Mouse (Mus musculus): ENCODE data around the gene Dync1li1. TPM values are rescaled to one million over a fixed set of nuclear protein-coding genes. Genes with fewer than 3 reads are reported as not detected.

The Dync1li1 gene
- polyA plus RNA-seq, 1 experiment, result 64.9 TPM

DNA sequence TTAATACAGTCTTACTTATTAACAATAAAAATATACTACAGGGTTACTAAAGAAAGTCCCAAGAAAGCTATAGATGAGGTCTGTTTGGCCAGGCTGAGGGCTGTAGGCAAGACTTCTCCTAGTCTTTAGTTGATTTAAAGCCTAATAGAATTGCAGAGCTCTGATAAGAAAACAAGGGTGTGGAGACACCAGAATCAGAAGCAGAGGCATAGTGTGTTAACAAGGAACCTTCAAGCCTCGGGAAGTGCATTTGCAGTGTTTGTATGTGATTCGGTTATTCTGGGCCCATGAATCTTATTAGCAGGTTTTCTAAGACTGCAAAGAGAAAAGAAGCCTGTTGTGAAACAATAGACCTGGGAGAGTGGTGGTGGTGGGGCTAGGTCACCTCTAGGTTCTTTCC is 44.6 kb downstream of the Dync1li1 start:
- Histone ChIP-seq H3K27me3 (ENCODE audit: control insufficient read depth, insufficient read depth, low read length) (no peaks in the 10 kb centered on the region), H3K27ac (ENCODE audit: insufficient read depth, low read length) (no peak overlapping the region), H3K4me3 (replicated peaks; ENCODE audit: insufficient read depth, low read depth, low read length) (no peak overlapping the region), H3K4me1 (ENCODE audit: control insufficient read depth, insufficient read depth, low read length) (peaks cover 6% of the 10 kb centered on the region)
- no peak for DNase-seq
- TF ChIP-seq CTCF (IDR thresholded peaks at IDR 0.05; ENCODE audit: borderline replicate concordance, insufficient read depth, low read depth, low read length) (no peak), POLR2A (IDR thresholded peaks at IDR 0.05; ENCODE audit: borderline replicate concordance, insufficient read depth, low read length) (no peak)
- WGBS, result 93% methylated on average over 2 of the region's 2 CpGs

- TF ChIP-seq POLR2A (IDR thresholded peaks at IDR 0.05; ENCODE audit: borderline replicate concordance, insufficient read depth, low read length) (no peak), CTCF (IDR thresholded peaks at IDR 0.05; ENCODE audit: borderline replicate concordance, insufficient read depth, low read depth, low read length) (no peak)
- WGBS, result 66% methylated on average over 11 of the region's 11 CpGs
- DNase-seq, result no peak
- Histone ChIP-seq H3K4me3 (replicated peaks; ENCODE audit: insufficient read depth, low read depth, low read length) (no peak overlapping the region), H3K27me3 (ENCODE audit: control insufficient read depth, insufficient read depth, low read length) (no peaks in the 10 kb centered on the region), H3K4me1 (ENCODE audit: control insufficient read depth, insufficient read depth, low read length) (peaks cover 6% of the 10 kb centered on the region), H3K27ac (ENCODE audit: insufficient read depth, low read length) (no peak overlapping the region)
Measured at GRCm38 (mm10) chr9:114736442-114736841, 47.9 kb downstream of the Dync1li1 start.

DNA sequence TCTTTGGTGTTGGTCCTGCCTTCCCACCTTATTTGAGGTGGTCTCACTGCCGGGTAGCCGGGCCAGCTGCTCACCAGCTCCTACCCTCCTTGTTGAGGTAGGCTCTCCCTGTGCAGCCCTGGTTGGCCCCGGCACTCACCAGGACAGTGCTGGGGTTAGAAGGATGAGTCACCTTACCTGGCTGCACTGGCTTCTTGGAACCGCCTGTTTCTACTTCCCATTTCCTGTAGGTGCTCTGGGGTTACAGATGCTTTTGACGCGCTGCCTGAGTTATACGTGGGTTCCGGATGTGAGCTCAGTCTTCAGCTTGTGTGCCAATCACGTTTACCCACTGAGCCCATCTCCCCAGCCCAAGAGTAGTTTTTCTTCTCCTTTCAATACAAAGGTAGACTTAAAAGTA is 51.7 kb downstream of the Dync1li1 start:
- TF ChIP-seq CTCF (IDR thresholded peaks at IDR 0.05; ENCODE audit: borderline replicate concordance, insufficient read depth, low read depth, low read length), result no peak
- no peak for TF ChIP-seq POLR2A (IDR thresholded peaks at IDR 0.05; ENCODE audit: borderline replicate concordance, insufficient read depth, low read length)
- H3K27ac ChIP-seq (ENCODE audit: insufficient read depth, low read length), result no peak overlapping the region
- WGBS, result 89% methylated on average over 9 of the region's 9 CpGs
- H3K4me3 ChIP-seq (replicated peaks; ENCODE audit: insufficient read depth, low read depth, low read length), result no peak overlapping the region
- no peak for DNase-seq
- no peaks in the 10 kb centered on the region for H3K4me1 ChIP-seq (ENCODE audit: control insufficient read depth, insufficient read depth, low read length)
- no peaks in the 10 kb centered on the region for H3K27me3 ChIP-seq (ENCODE audit: control insufficient read depth, insufficient read depth, low read length)

DNA sequence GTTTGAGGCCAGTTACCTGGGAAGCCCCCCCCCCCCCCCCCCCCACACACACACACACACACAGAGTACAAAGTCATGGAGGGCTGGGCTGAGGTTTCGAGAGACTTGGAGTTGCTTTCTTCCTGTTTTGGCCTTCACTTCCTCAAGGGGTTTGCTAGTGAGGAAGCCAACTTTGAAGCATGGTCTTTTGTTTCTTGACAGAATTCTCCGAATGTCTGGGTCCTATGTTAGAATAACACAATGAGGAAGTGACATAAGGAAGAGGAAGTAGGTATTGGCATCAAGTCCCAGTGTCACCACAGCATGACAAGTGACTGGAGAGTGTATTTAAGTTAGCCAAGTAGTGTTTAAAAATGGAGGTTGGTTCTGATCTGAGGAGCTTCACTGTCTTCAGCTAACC is 54.1 kb downstream of the Dync1li1 start:
- H3K4me1 ChIP-seq (ENCODE audit: control insufficient read depth, insufficient read depth, low read length), result no peaks in the 10 kb centered on the region
- H3K4me3 ChIP-seq (replicated peaks; ENCODE audit: insufficient read depth, low read depth, low read length), result no peak overlapping the region
- 81% methylated on average over 2 of the region's 2 CpGs for WGBS
- H3K27me3 ChIP-seq (ENCODE audit: control insufficient read depth, insufficient read depth, low read length), result no peaks in the 10 kb centered on the region
- H3K27ac ChIP-seq (ENCODE audit: insufficient read depth, low read length), result no peak overlapping the region
- no peak for DNase-seq
- TF ChIP-seq POLR2A (IDR thresholded peaks at IDR 0.05; ENCODE audit: borderline replicate concordance, insufficient read depth, low read length), result no peak
- no peak for TF ChIP-seq CTCF (IDR thresholded peaks at IDR 0.05; ENCODE audit: borderline replicate concordance, insufficient read depth, low read depth, low read length)

DNA sequence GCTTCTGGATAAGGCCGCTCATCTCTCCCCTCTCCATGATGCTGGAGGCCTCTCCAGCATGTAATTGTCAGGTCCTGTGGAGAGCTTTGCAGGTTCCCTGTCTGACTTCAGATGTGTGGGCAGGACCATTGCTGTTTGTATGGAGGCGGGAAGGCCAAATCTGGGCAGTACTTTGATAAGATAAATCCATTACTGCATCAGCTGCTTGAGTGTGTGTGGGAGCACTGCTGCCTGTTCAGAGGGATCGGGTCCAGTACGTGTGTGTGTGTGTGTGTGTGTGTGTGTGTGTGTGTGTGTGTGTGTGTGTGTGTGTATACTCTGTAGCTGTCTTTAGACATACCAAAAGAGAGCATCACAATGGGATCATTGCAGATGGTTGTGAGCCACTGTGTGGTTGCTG is 56.6 kb downstream of the Dync1li1 start:
- no peak for DNase-seq
- Histone ChIP-seq H3K27ac (ENCODE audit: insufficient read depth, low read length) (no peak overlapping the region), H3K4me1 (ENCODE audit: control insufficient read depth, insufficient read depth, low read length) (no peaks in the 10 kb centered on the region), H3K4me3 (replicated peaks; ENCODE audit: insufficient read depth, low read depth, low read length) (no peak overlapping the region), H3K27me3 (ENCODE audit: control insufficient read depth, insufficient read depth, low read length) (no peaks in the 10 kb centered on the region)
- 91% methylated on average over 4 of the region's 4 CpGs for WGBS
- TF ChIP-seq CTCF (IDR thresholded peaks at IDR 0.05; ENCODE audit: borderline replicate concordance, insufficient read depth, low read depth, low read length), result no peak
- TF ChIP-seq POLR2A (IDR thresholded peaks at IDR 0.05; ENCODE audit: borderline replicate concordance, insufficient read depth, low read length), result no peak

GRCm38 (mm10) chr9:114745654-114746053 is 57.1 kb downstream of the Dync1li1 start:
- no peaks in the 10 kb centered on the region for H3K27me3 ChIP-seq (ENCODE audit: control insufficient read depth, insufficient read depth, low read length)
- no peak for DNase-seq
- H3K4me1 ChIP-seq (ENCODE audit: control insufficient read depth, insufficient read depth, low read length), result no peaks in the 10 kb centered on the region
- H3K27ac ChIP-seq (ENCODE audit: insufficient read depth, low read length), result no peak overlapping the region
- TF ChIP-seq CTCF (IDR thresholded peaks at IDR 0.05; ENCODE audit: borderline replicate concordance, insufficient read depth, low read depth, low read length) (no peak), POLR2A (IDR thresholded peaks at IDR 0.05; ENCODE audit: borderline replicate concordance, insufficient read depth, low read length) (no peak)
- no peak overlapping the region for H3K4me3 ChIP-seq (replicated peaks; ENCODE audit: insufficient read depth, low read depth, low read length)
- WGBS, result 38% methylated on average over 4 of the region's 4 CpGs

- WGBS, result 59% methylated on average over 10 of the region's 10 CpGs
- no peak for TF ChIP-seq CTCF (IDR thresholded peaks at IDR 0.05; ENCODE audit: borderline replicate concordance, insufficient read depth, low read depth, low read length)
- no peak for TF ChIP-seq POLR2A (IDR thresholded peaks at IDR 0.05; ENCODE audit: borderline replicate concordance, insufficient read depth, low read length)
- Histone ChIP-seq H3K27ac (ENCODE audit: insufficient read depth, low read length) (no peak overlapping the region), H3K4me3 (replicated peaks; ENCODE audit: insufficient read depth, low read depth, low read length) (no peak overlapping the region), H3K27me3 (ENCODE audit: control insufficient read depth, insufficient read depth, low read length) (no peaks in the 10 kb centered on the region), H3K4me1 (ENCODE audit: control insufficient read depth, insufficient read depth, low read length) (no peaks in the 10 kb centered on the region)
- DNase-seq, result no peak
Measured at GRCm38 (mm10) chr9:114747012-114747411, 58.4 kb downstream of the Dync1li1 start.

GRCm38 (mm10) chr9:114747466-114747865 is 58.9 kb downstream of the Dync1li1 start:
- WGBS, result 73% methylated on average over 12 of the region's 12 CpGs
- DNase-seq, result no peak
- Histone ChIP-seq H3K27me3 (ENCODE audit: control insufficient read depth, insufficient read depth, low read length) (no peaks in the 10 kb centered on the region), H3K4me3 (replicated peaks; ENCODE audit: insufficient read depth, low read depth, low read length) (no peak overlapping the region), H3K27ac (ENCODE audit: insufficient read depth, low read length) (no peak overlapping the region), H3K4me1 (ENCODE audit: control insufficient read depth, insufficient read depth, low read length) (0 out of 2 replicates have a peak, but pooled peaks cover under 1% of the 10 kb centered on the region)
- TF ChIP-seq POLR2A (IDR thresholded peaks at IDR 0.05; ENCODE audit: borderline replicate concordance, insufficient read depth, low read length) (no peak), CTCF (IDR thresholded peaks at IDR 0.05; ENCODE audit: borderline replicate concordance, insufficient read depth, low read depth, low read length) (no peak)

Measured in cerebellum, adult 2 months (tissue).